Mouse (Mus musculus): Measurements from ENCODE around the gene Eif4h. TPM values are rescaled to one million over a fixed set of nuclear protein-coding genes. Genes with fewer than 3 reads are reported as not detected.

Eif4h gene
- polyA plus RNA-seq (2016; fragmentation: Nextera tagmentation; extraction: Ambion mirVana) = 397 and 418 TPM in 2 replicates

DNA sequence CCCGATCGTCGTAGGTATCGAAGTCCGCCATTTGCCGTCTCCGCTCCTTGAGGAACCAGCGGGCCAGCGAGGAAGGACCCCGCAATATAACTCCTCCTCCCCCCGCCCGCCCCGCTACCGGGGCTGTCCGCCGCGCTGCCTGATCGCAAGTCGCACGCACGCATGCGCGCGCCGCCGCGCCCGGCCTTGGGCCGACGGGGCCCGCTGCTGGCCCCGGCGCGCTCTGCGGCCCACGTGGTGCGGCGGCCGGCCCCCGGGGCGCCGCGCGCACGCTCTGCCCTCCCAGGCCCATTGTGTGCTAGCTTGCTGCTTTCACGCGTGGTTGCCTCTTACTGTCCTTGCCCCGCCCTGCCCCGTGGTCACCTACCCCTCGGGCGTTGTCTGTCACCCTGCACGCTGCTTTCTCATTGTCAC is at the start of gene Eif4h:
Gene Eif4h (minus strand): TSS at position 222 of the 414 bp plus-strand sequence.
- H3K36me3 ChIP-seq = peaks cover 22% of the 10 kb centered on the region
- H3K4me3 ChIP-seq = peak within 1 kb of the TSS; percentile 99
- no peaks in the 10 kb centered on the region for H3K27me3 ChIP-seq
- peaks cover 11% of the 10 kb centered on the region for H3K4me1 ChIP-seq
- peak; percentile 94 for ATAC-seq (ENCODE audit: low FRiP score)
- H3K9me3 ChIP-seq (replicated peaks) = no peaks in the 10 kb centered on the region
- H3K4me2 ChIP-seq (replicated peaks) = peak within 1 kb of the TSS; percentile 67
- H3K27ac ChIP-seq = peak within 1 kb of the TSS; percentile 97
- under 1% methylated on average over 50 of the region's 52 CpGs for WGBS
- peak within 1 kb of the TSS; percentile 99 for H3K9ac ChIP-seq

DNA sequence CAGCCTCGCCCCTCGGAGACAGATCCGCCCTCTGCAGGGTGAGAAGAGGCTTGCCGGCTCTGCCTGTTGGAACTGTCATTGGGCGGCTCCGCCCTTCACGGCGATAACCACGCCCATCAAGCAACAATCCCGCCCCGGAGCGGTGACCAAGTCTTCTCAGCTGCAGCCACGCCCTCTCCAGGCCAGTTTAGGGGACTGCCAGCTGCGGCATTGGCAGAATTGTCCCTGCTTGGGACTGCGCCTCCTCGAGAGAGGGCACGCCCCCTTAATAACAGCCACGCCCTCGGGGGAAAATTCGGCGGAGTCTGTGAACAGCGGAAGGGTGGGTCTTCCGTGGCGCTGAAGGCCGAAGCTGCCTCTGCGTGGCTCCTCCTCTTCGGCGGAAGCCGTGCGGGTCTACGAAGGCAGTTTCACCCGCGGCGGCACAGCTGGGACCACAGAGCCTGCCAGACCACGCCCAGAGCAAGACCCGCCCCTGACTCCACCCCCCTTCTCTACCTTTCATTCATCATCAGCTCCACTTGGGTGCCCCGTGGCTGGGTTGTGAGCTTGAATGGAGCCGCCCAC is 49.5 kb upstream of the Eif4h start:
- Histone ChIP-seq H3K4me1 (peaks cover 22% of the 10 kb centered on the region), H3K36me3 (peaks cover 23% of the 10 kb centered on the region), H3K9ac (peak overlapping the region; percentile 33; the same call in 1 of the 2 replicates), H3K27me3 (no peaks in the 10 kb centered on the region), H3K9me3 (replicated peaks) (no peaks in the 10 kb centered on the region), H3K27ac (peak overlapping the region; percentile 89), H3K4me3 (peak overlapping the region; percentile 87), H3K4me2 (replicated peaks) (peak overlapping the region; percentile 86)
- peak; percentile 97 for ATAC-seq (ENCODE audit: low FRiP score)
- 0% methylated on average over 34 of the region's 38 CpGs for WGBS

DNA sequence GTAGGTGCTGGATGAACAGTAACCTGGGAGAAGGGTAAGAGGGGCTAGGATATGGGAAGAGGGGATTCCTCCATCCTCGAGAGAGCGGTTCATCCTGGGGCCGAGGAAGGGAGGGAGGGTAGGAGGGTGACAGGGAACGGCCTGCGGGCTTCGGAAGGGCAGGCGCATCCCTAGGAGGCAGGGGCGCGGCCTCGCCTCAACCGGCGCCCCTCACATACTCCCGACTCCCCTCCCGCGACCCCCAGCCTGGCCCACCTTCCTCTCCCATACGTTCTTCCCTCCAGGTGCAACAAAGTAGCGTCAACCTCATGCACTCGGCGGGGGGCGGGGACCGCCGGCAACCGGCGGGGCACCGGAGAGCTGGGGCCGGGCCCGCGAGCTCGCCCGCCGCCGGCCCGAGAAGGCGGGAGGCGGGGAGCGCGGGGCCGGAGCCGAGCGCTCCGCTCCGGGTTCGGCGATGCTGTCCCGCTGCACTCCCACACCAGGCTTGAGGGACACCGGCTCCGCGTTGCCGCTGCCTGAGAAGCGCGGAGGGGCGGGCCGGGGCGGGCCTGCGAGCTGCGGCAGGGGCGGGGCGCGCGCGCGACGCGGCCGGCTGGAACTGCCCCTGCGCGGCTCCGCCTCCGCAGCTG is 48.9 kb upstream of the Eif4h start, which contains the start of gene Limk1:
Gene Limk1 (minus strand): TSS at position 513 of the 632 bp plus-strand sequence.
- Histone ChIP-seq H3K9me3 (replicated peaks) (no peaks in the 10 kb centered on the region), H3K27me3 (no peaks in the 10 kb centered on the region), H3K4me3 (peak within 1 kb of the TSS; percentile 87), H3K27ac (peak within 1 kb of the TSS; percentile 89), H3K9ac (peak within 1 kb of the TSS; percentile 91), H3K4me1 (peaks cover 22% of the 10 kb centered on the region), H3K4me2 (replicated peaks) (peak within 1 kb of the TSS; percentile 86), H3K36me3 (peaks cover 27% of the 10 kb centered on the region)
- under 1% methylated on average over 22 of the region's 69 CpGs for WGBS
- peak; percentile 57 for ATAC-seq (ENCODE audit: low FRiP score)

- WGBS = 86% methylated on average over 1 of the region's 1 CpGs
- H3K36me3 ChIP-seq = peaks cover 36% of the 10 kb centered on the region
- peak overlapping the region; percentile 86 for H3K4me2 ChIP-seq (replicated peaks)
- no peak overlapping the region for H3K27ac ChIP-seq
- peak overlapping the region; percentile 91 for H3K9ac ChIP-seq
- no peak for ATAC-seq (ENCODE audit: low FRiP score)
- peaks cover 22% of the 10 kb centered on the region for H3K4me1 ChIP-seq
- no peaks in the 10 kb centered on the region for H3K9me3 ChIP-seq (replicated peaks)
- H3K27me3 ChIP-seq = no peaks in the 10 kb centered on the region
- peak overlapping the region; percentile 87 for H3K4me3 ChIP-seq
Measured at GRCm38 (mm10) chr5:134687187-134687586, 47.9 kb upstream of the Eif4h start.

DNA sequence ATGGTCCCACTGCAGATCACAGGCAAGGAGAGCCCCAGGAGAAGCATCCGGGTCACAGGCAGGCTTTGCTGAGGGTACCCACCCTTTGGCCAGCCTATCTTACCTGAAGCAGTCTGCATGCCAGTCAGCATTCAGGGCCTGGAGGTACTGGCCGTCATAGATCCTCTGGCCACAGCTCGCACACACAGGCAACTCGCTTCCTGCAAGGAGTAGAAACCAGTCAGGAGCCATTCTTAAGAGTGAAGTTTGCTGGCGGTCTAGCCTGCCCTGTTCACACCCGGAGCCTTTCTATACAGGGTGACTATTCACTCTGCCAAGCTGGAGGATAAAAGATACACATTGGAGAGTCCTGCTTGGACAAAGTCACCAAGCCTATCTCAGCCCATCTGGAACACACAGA is 47.3 kb upstream of the Eif4h start:
- H3K9me3 ChIP-seq (replicated peaks) = no peaks in the 10 kb centered on the region
- ATAC-seq (ENCODE audit: low FRiP score) = no peak
- H3K27ac ChIP-seq = no peak overlapping the region
- no peaks in the 10 kb centered on the region for H3K27me3 ChIP-seq
- no peak overlapping the region for H3K4me2 ChIP-seq (replicated peaks)
- H3K9ac ChIP-seq = no peak overlapping the region
- no peak overlapping the region for H3K4me3 ChIP-seq
- peaks cover 22% of the 10 kb centered on the region for H3K4me1 ChIP-seq
- peaks cover 36% of the 10 kb centered on the region for H3K36me3 ChIP-seq
- 95% methylated on average over 6 of the region's 6 CpGs for WGBS

DNA sequence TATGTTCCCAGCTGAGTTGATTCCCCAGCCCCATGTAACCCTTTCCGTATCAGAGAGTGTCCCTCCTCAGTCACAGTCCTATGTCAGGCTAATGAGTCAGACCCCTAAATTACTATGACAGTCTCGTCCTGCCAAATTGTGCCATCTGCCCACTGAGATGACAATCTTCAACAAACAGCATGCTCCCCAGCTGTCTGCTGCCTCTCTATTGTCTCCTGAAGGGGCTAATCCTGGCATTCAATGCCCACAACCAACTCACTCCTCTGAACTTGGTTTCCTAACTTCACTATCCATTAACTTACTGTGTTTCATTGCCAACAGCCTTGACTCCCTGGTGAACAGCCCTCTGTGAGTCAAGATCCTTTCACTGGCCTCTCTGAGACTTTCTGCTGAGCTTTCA is 45.1 kb upstream of the Eif4h start:
- no peak overlapping the region for H3K4me3 ChIP-seq
- H3K4me1 ChIP-seq = peaks cover 29% of the 10 kb centered on the region
- H3K36me3 ChIP-seq = peaks cover 50% of the 10 kb centered on the region
- 83% methylated on average over 2 of the region's 2 CpGs for WGBS
- no peaks in the 10 kb centered on the region for H3K9me3 ChIP-seq (replicated peaks)
- no peak overlapping the region for H3K9ac ChIP-seq
- ATAC-seq (ENCODE audit: low FRiP score) = no peak
- H3K27me3 ChIP-seq = no peaks in the 10 kb centered on the region
- no peak overlapping the region for H3K27ac ChIP-seq
- no peak overlapping the region for H3K4me2 ChIP-seq (replicated peaks)

- no peak for ATAC-seq (ENCODE audit: low FRiP score)
Measured at GRCm38 (mm10) chr5:134683813-134684212, 44.5 kb upstream of the Eif4h start.

DNA sequence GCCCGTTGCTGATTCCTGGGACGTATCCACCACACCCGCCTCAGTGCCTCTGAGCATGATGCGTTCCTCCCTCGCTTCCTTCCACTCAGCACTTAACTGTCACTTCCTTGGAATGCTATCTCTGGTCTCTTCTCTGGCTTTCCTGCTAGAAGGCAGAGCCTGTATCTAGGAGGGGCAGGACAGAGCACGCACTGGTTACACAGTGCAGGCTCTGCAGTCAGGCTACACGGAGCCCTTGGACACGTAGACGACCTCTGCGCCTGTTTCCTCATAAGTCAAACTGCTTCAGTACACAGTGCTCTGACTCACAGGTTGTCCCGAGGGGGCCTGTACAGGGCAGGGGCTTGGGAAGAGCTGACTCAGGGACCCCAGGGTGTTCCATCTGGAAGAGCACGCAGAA is 40.9 kb upstream of the Eif4h start:
- no peak overlapping the region for H3K9ac ChIP-seq
- no peaks in the 10 kb centered on the region for H3K27me3 ChIP-seq
- H3K4me1 ChIP-seq = peaks cover 47% of the 10 kb centered on the region
- ATAC-seq (ENCODE audit: low FRiP score) = no peak
- no peaks in the 10 kb centered on the region for H3K9me3 ChIP-seq (replicated peaks)
- H3K4me2 ChIP-seq (replicated peaks) = no peak overlapping the region
- peaks cover 50% of the 10 kb centered on the region for H3K36me3 ChIP-seq
- 91% methylated on average over 12 of the region's 12 CpGs for WGBS
- no peak overlapping the region for H3K4me3 ChIP-seq
- no peak overlapping the region for H3K27ac ChIP-seq

More at GRCm38 (mm10) chr5:134683813-134684212, 44.5 kb upstream of the Eif4h start:
- H3K4me2 ChIP-seq (replicated peaks) = no peak overlapping the region
- no peak overlapping the region for H3K4me3 ChIP-seq
- H3K9me3 ChIP-seq (replicated peaks) = no peaks in the 10 kb centered on the region
- peaks cover 34% of the 10 kb centered on the region for H3K4me1 ChIP-seq
- peaks cover 53% of the 10 kb centered on the region for H3K36me3 ChIP-seq
- H3K9ac ChIP-seq = no peak overlapping the region
- 79% methylated on average over 2 of the region's 2 CpGs for WGBS
- no peaks in the 10 kb centered on the region for H3K27me3 ChIP-seq
- no peak overlapping the region for H3K27ac ChIP-seq

DNA sequence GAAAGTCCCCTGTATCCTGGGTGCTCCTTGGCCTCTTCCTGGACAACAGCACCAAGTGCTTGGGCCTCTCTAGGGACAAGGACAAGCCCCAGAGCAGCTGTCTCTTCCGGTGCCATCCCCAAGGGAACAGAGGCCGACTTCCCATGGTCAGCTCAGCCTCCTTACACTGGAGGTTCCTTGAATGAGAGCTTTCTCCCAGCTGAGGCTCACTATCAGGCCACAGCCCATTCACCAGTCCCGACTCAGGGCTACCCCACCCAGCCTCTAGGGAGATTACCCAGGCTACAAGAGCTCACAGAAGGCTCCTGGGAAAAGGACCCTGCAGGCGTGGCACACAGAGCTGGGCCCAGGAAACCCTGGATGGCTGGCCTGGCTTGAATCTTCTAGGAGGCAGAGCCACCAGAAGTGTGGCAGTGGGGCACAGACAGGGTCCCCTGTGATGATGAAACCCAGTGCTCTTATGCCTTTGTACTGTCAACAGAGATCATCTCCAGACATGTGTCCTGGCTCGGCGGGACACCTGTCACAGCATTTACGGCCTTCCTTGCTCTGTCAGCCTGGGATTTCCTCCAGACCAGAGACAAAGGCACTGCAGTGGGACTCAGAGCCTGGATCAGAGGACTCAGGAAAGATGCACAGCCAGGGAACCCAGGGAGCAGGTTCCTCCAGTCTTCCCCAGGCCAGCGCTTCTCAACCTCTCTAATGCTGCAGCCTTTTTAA is 39.7 kb upstream of the Eif4h start:
- ATAC-seq (ENCODE audit: low FRiP score) = no peak
- no peaks in the 10 kb centered on the region for H3K9me3 ChIP-seq (replicated peaks)
- H3K4me1 ChIP-seq = peaks cover 44% of the 10 kb centered on the region
- no peaks in the 10 kb centered on the region for H3K27me3 ChIP-seq
- H3K36me3 ChIP-seq = peaks cover 39% of the 10 kb centered on the region
- no peak overlapping the region for H3K4me3 ChIP-seq
- H3K4me2 ChIP-seq (replicated peaks) = no peak overlapping the region
- H3K27ac ChIP-seq = no peak overlapping the region
- 59% methylated on average over 8 of the region's 8 CpGs for WGBS
- no peak overlapping the region for H3K9ac ChIP-seq

- H3K9me3 ChIP-seq (replicated peaks) = no peaks in the 10 kb centered on the region
- no peak overlapping the region for H3K4me2 ChIP-seq (replicated peaks)
- no peak overlapping the region for H3K27ac ChIP-seq
- H3K4me1 ChIP-seq = peaks cover 44% of the 10 kb centered on the region
- H3K9ac ChIP-seq = no peak overlapping the region
- H3K36me3 ChIP-seq = peaks cover 33% of the 10 kb centered on the region
- ATAC-seq (ENCODE audit: low FRiP score) = no peak
- no peaks in the 10 kb centered on the region for H3K27me3 ChIP-seq
- 82% methylated on average over 3 of the region's 3 CpGs for WGBS
- no peak overlapping the region for H3K4me3 ChIP-seq
Measured at GRCm38 (mm10) chr5:134678031-134678430, 38.7 kb upstream of the Eif4h start.

DNA sequence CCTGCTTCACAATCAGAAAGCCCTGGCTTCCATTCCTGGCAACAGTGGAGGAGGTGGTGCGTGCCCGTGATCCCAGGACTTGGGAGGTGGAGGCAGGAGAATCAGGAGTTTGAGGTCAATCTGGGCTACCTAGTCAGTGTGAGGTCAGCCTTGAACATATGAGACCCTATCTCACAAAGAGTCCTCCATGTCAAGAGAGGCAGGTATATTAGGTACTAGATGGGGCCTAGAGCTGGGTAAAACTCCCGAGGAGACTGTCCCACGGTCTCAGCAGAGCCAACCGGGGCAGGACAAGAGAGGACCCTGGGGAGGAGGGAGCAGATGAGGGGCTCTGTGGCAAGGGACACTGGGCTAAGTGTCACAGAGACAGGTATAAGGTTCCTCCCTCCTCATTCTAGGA is 38.2 kb upstream of the Eif4h start:
- H3K36me3 ChIP-seq = peaks cover 33% of the 10 kb centered on the region
- no peaks in the 10 kb centered on the region for H3K27me3 ChIP-seq
- WGBS = 83% methylated on average over 5 of the region's 5 CpGs
- H3K9me3 ChIP-seq (replicated peaks) = no peaks in the 10 kb centered on the region
- no peak overlapping the region for H3K4me2 ChIP-seq (replicated peaks)
- peak overlapping the region; percentile 92; the same call in 1 of the 2 replicates for H3K27ac ChIP-seq
- H3K9ac ChIP-seq = peak overlapping the region; percentile 61; the same call in 1 of the 2 replicates
- no peak for ATAC-seq (ENCODE audit: low FRiP score)
- H3K4me3 ChIP-seq = no peak overlapping the region
- peaks cover 46% of the 10 kb centered on the region for H3K4me1 ChIP-seq

DNA sequence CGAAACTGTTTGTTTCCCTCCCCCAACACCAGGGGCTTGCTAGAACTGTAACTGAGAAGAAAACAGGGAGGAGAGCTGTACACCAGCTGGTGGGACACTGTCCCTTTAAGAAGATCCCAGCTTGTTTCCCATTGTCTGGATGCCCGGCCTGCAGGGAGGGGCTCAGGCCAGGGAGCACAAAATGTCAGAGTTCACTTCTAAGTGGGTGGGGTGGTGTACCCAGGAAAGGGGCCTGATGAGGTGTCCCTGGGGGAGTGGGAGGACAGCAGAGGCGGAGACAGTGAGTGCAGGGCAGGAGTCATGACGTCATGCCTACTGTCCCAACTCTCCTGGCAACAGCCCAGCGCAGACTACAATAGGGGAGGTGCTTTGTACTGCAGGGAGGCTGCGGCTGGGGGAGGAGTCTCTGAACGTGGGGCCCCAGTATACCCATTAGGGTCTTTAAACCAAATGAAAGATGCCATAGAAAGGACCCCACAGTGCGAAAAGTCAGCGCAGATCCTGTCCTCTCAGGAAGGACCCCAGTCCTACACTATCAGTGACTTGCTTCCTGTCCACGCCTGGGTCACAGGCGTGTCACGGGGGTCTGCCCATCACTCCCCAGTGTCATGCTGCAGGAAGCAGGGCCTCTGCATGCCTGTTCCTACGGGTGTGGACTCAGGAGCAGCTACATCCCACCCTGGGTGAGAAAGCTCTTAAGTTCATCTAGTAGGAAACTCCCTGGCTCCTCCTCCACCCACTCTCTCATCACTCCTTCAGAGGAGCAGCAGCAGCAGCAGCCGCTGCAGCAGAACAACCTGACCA is 36.9 kb upstream of the Eif4h start:
- H3K9me3 ChIP-seq (replicated peaks) = no peaks in the 10 kb centered on the region
- peaks cover 57% of the 10 kb centered on the region for H3K4me1 ChIP-seq
- WGBS = 3% methylated on average over 14 of the region's 14 CpGs

More for the DNA sequence above, 36.9 kb upstream of the Eif4h start:
- H3K36me3 ChIP-seq = peaks cover 32% of the 10 kb centered on the region
- H3K27ac ChIP-seq = peak overlapping the region; percentile 92
- H3K9ac ChIP-seq = peak overlapping the region; percentile 61
- H3K4me2 ChIP-seq (replicated peaks) = peak overlapping the region; percentile 65
- H3K4me3 ChIP-seq = peak overlapping the region; percentile 30
- ATAC-seq (ENCODE audit: low FRiP score) = peak; percentile 90
- H3K27me3 ChIP-seq = no peaks in the 10 kb centered on the region

Measured in hindbrain, embryonic 12.5 days (tissue).